Mouse (Mus musculus): ENCODE data around the gene Galnt7.

- TF ChIP-seq CTCF (IDR thresholded peaks at IDR 0.05; ENCODE audit: low read depth, low read length): no peak
- TF ChIP-seq POLR2A (IDR thresholded peaks at IDR 0.05; ENCODE audit: insufficient read depth, low read length): no peak
Measured at GRCm38 (mm10) chr8:57569886-57570285, 82.9 kb downstream of the Galnt7 start.

Measured in ES-Bruce4 (cell line).